Mouse (Mus musculus): ENCODE measurements around the gene Pacsin2. TPM values are rescaled to one million over a fixed set of nuclear protein-coding genes. Genes with fewer than 3 reads are reported as not detected.

The Pacsin2 gene
- total and polyA plus RNA-seq, 3 experiments, result 48.4 to 85.5 (median 53.7) TPM

GRCm38 (mm10) chr15:83500352-83500751 is 35.9 kb upstream of the Pacsin2 start:
- peak; percentile 50 for DNase-seq (ENCODE audit: extremely low read depth)
- Histone ChIP-seq H3K9me3 (replicated peaks; ENCODE audit: low read length) (peaks cover 3% of the 10 kb centered on the region), H3K79me2 (replicated peaks; ENCODE audit: control insufficient read depth, extremely low read depth, insufficient read depth, poor library complexity, severe bottlenecking) (no peaks in the 10 kb centered on the region), H3K27ac (ENCODE audit: insufficient read depth, low read depth) (no peak overlapping the region), H3K4me2 (ENCODE audit: insufficient read depth, low read depth, poor library complexity, severe bottlenecking) (no peak overlapping the region), H3K4me1 (ENCODE audit: control insufficient read depth in 1 of 2, insufficient read depth in 2 of 2) (peaks cover 0 to 10% of the 10 kb centered on the region in 2 experiments; a peak in 1 of 4 replicates), H3K27me3 (replicated peaks) (no peaks in the 10 kb centered on the region), H3K36me3 (replicated peaks in 1 of 2; ENCODE audit: control insufficient read depth in 1 of 2, insufficient read depth in 1 of 2, low read length in 1 of 2) (peaks cover 13 to 56% of the 10 kb centered on the region in 2 experiments), H3K4me3 (replicated peaks in 1 of 3; ENCODE audit: low read depth in 2 of 3, low read length in 2 of 3, poor library complexity in 1 of 3) (no peak overlapping the region), H3K9ac (ENCODE audit: insufficient read depth, low read depth) (no peak overlapping the region)
- in situ Hi-C loops (cut with MboI; ENCODE audit: low pct_ligation_motif_present, low pct_unique_long_range_greater_than_20kb, low sequenced_read_pairs) (loop anchor here (25.0 kb wide), 1 partner anchor 288 kb away; no protein-coding TSS in a partner anchor), dilution Hi-C loops (cut with MboI; ENCODE audit: extremely low pct_ligation_motif_present, extremely low pct_unique_long_range_greater_than_20kb, low sequenced_read_pairs) (no loop called here)
- TF ChIP-seq RAD21 (IDR thresholded peaks at IDR 0.05; ENCODE audit: low read depth, low read length) (peak; percentile 66), CTCF (conservative IDR thresholded peaks at IDR 0.05 in 1 of 2, IDR thresholded peaks at IDR 0.05 in 1 of 2; ENCODE audit: low read depth in 2 of 2, low read length in 2 of 2) (peak; percentile 61 to 68), POLR2A (IDR thresholded peaks at IDR 0.05; ENCODE audit: low read depth, low read length) (no peak), SMC3 (IDR thresholded peaks at IDR 0.05; ENCODE audit: low read depth, low read length) (peak; percentile 56)

- no peak for TF ChIP-seq SIN3A (IDR thresholded peaks at IDR 0.05; ENCODE audit: low read length)
- TF ChIP-seq RCOR1 (conservative IDR thresholded peaks at IDR 0.05; ENCODE audit: low read depth, low read length), result no peak
- no peak for TF ChIP-seq TBP (conservative IDR thresholded peaks at IDR 0.05; ENCODE audit: low read depth, low read length)
- TF ChIP-seq NRF1 (IDR thresholded peaks at IDR 0.05; ENCODE audit: low read depth, low read length), result no peak
- TF ChIP-seq KAT2A (IDR thresholded peaks at IDR 0.05; ENCODE audit: insufficient replicate concordance, low read length), result no peak
- no peak for TF ChIP-seq POLR2A (IDR thresholded peaks at IDR 0.05; ENCODE audit: low read depth, low read length)
- no peak for TF ChIP-seq ZMIZ1 (IDR thresholded peaks at IDR 0.05; ENCODE audit: low read depth, low read length)
- TF ChIP-seq ZC3H11A (IDR thresholded peaks at IDR 0.05; ENCODE audit: low read depth, low read length), result no peak
- TF ChIP-seq ZNF384 (IDR thresholded peaks at IDR 0.05; ENCODE audit: low read depth, low read length), result no peak
- no peak for TF ChIP-seq MXI1 (IDR thresholded peaks at IDR 0.05; ENCODE audit: low read depth, low read length)
- no peak for TF ChIP-seq EP300 (IDR thresholded peaks at IDR 0.05; ENCODE audit: low read length)
- no peak for TF ChIP-seq JUND (conservative IDR thresholded peaks at IDR 0.05; ENCODE audit: low read depth, low read length)
- no peak for TF ChIP-seq UBTF (IDR thresholded peaks at IDR 0.05; ENCODE audit: low read depth, low read length)
- Histone ChIP-seq H3K4me2 (ENCODE audit: insufficient read depth, low read depth, poor library complexity, severe bottlenecking) (no peak overlapping the region), H3K79me2 (replicated peaks; ENCODE audit: control insufficient read depth, extremely low read depth, insufficient read depth, poor library complexity, severe bottlenecking) (no peaks in the 10 kb centered on the region), H3K36me3 (replicated peaks in 1 of 2; ENCODE audit: control insufficient read depth in 1 of 2, insufficient read depth in 1 of 2, low read length in 1 of 2) (peaks cover 13 to 63% of the 10 kb centered on the region in 2 experiments), H3K9ac (ENCODE audit: insufficient read depth, low read depth) (no peak overlapping the region), H3K27me3 (replicated peaks) (no peaks in the 10 kb centered on the region), H3K4me3 (replicated peaks in 1 of 3; ENCODE audit: low read depth in 2 of 3, low read length in 2 of 3, poor library complexity in 1 of 3) (no peak overlapping the region), H3K9me3 (replicated peaks; ENCODE audit: low read length) (peaks cover 3% of the 10 kb centered on the region), H3K4me1 (ENCODE audit: control insufficient read depth in 1 of 2, insufficient read depth in 2 of 2) (peaks cover 0 to 17% of the 10 kb centered on the region in 2 experiments; a peak in 1 of 4 replicates), H3K27ac (ENCODE audit: insufficient read depth, low read depth) (no peak overlapping the region)
- dilution Hi-C loops (cut with MboI; ENCODE audit: extremely low pct_ligation_motif_present, extremely low pct_unique_long_range_greater_than_20kb, low sequenced_read_pairs), result no loop called here
- no peak for DNase-seq (ENCODE audit: extremely low read depth)
- in situ Hi-C loops (cut with MboI; ENCODE audit: low pct_ligation_motif_present, low pct_unique_long_range_greater_than_20kb, low sequenced_read_pairs), result no loop called here
These were observed 34.9 kb upstream of the Pacsin2 start for GRCm38 (mm10) chr15:83499211-83499755.

Measured in CH12.LX (cell line).